Mouse (Mus musculus): ENCODE measurements around the gene Samd4.

GRCm38 (mm10) chr14:47144326-47144725, 261.7 kb downstream of the Samd4 start:
- no peak for TF ChIP-seq CTCF (conservative IDR thresholded peaks at IDR 0.05; ENCODE audit: insufficient read depth, insufficient read length, low read depth, low read length)
- TF ChIP-seq POLR2A (IDR thresholded peaks at IDR 0.05; ENCODE audit: low read depth, low read length): no peak

All from kidney, adult 2 months (tissue).